Mouse (Mus musculus): ENCODE measurements around the gene Olfm1.

DNA sequence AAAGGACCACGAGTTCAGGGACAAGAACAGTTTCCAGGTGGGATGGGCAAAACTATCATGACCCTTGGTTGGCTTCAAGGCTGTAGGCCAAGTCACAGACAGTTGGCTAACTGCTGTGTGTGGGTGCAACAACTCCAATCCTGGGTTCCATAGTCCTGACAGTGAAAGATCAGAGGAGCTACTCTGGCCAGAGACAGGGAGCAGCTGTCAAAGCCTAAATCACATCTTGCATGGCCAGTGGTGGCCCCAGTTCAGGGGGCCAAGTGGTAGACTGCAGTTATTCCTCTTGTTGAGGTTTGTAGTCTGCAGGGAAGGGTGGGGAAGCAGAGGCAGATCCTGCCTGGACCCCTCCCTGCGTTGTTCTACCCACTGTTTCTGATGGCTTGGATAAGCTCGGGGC, 48.1 kb downstream of the Olfm1 start:
- TF ChIP-seq POLR2A (IDR thresholded peaks at IDR 0.05; ENCODE audit: low read depth, low read length) (no peak), CTCF (IDR thresholded peaks at IDR 0.05; ENCODE audit: borderline replicate concordance, insufficient read depth, low read length) (no peak)

Measured in embryonic fibroblast, embryonic 13.5 days (primary cell).